Comparison of ENCODE assay signal across 25 mouse cellular contexts in the genomic region with DNA sequence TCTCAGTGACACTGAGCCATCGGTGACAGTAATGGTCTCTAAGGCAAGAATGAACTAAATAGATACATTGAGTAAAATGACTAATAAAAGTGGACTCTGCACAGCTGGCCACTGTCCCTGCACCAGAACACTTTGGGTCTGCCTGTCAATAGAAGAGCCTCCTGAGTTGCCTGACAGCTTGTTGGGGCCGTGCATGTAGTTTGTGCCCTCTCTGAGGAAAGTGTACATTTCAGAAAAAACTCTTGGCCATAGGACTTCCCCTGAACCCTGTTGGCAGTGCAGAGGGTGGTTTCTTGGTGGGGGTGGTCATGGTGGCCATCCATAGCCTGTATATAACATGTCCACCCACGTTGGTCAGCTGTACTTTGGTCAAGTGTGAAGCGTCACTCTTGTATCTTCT. TPM values are rescaled to one million over a fixed set of nuclear protein-coding genes. Genes with fewer than 3 reads are reported as not detected.
A peak's percentile ranks its signal among the peaks of the same experiment; 100 is the strongest.
DNase-seq lines count a peak whose midpoint lies in the region; ATAC-seq and TF ChIP-seq lines count a peak whose summit lies in the region.
"Had no signal": no experiment of that assay in that cellular context is flagged by ENCODE, and none has a peak within 500 bp of the region (broad histone marks: within the 10 kb centered on the region; RNA-seq: fewer than 3 reads in every experiment).

No protein-coding gene starts in this region.

- no peaks in the 10 kb centered on the region for H3K9me3 ChIP-seq in kidney, embryonic 15.5 days (replicated peaks)
- no peaks in the 10 kb centered on the region for H3K9me3 ChIP-seq in kidney, postnatal 0 days (replicated peaks; ENCODE audit: low read length)
- H3K9me3 ChIP-seq: embryonic facial prominence, embryonic 13.5 days; embryonic facial prominence, embryonic 15.5 days; forebrain, embryonic 10.5 days; forebrain, embryonic 12.5 days had no signal

- H3K36me3 ChIP-seq in kidney, adult 2 months (ENCODE audit: control insufficient read depth, insufficient read depth, low read length) = peaks cover 41% of the 10 kb centered on the region
- H3K36me3 ChIP-seq in kidney, embryonic 15.5 days = peaks cover 90% of the 10 kb centered on the region
- H3K36me3 ChIP-seq in kidney, postnatal 0 days (ENCODE audit: insufficient read depth, low read length) = peaks cover 52% of the 10 kb centered on the region; the same call in 1 of the 2 replicates

- H3K27me3 ChIP-seq in kidney, adult 2 months (replicated peaks; ENCODE audit: control insufficient read depth, insufficient read depth, low read length) = no peaks in the 10 kb centered on the region
- H3K27me3 ChIP-seq in kidney, embryonic 15.5 days = no peaks in the 10 kb centered on the region
- H3K27me3 ChIP-seq in kidney, postnatal 0 days (ENCODE audit: insufficient read depth, low read length) = no peaks in the 10 kb centered on the region
- H3K27me3 ChIP-seq: embryonic facial prominence, embryonic 13.5 days; embryonic facial prominence, embryonic 15.5 days; forebrain, embryonic 12.5 days had no signal

- peak overlapping the region; percentile 1; the same call in 1 of the 2 replicates for H3K27ac ChIP-seq in kidney, adult 2 months (ENCODE audit: insufficient read depth, low read depth, low read length)
- peak overlapping the region; percentile 91 for H3K27ac ChIP-seq in kidney, embryonic 15.5 days
- peak overlapping the region; percentile 88; the same call in 1 of the 2 replicates for H3K27ac ChIP-seq in kidney, postnatal 0 days
- H3K27ac ChIP-seq: embryonic facial prominence, embryonic 13.5 days; embryonic facial prominence, embryonic 15.5 days; forebrain, embryonic 10.5 days; forebrain, embryonic 12.5 days had no signal

- no peak overlapping the region for H3K4me3 ChIP-seq in kidney, adult 2 months (ENCODE audit: insufficient read depth, low read depth, low read length)
- no peak overlapping the region for H3K4me3 ChIP-seq in kidney, embryonic 15.5 days (replicated peaks)
- no peak overlapping the region for H3K4me3 ChIP-seq in kidney, postnatal 0 days (replicated peaks; ENCODE audit: low read depth, low read length)
- H3K4me3 ChIP-seq: embryonic facial prominence, embryonic 13.5 days; embryonic facial prominence, embryonic 15.5 days; erythroblast, embryonic 14.5 days; forebrain, embryonic 10.5 days; forebrain, embryonic 12.5 days had no signal

- H3K4me2 ChIP-seq in kidney, embryonic 15.5 days = no peak overlapping the region
- no peak overlapping the region for H3K4me2 ChIP-seq in kidney, postnatal 0 days (ENCODE audit: low read length)
- H3K4me2 ChIP-seq: embryonic facial prominence, embryonic 13.5 days; embryonic facial prominence, embryonic 15.5 days; forebrain, embryonic 12.5 days had no signal

- H3K4me1 ChIP-seq in kidney, adult 2 months (ENCODE audit: control insufficient read depth, insufficient read depth, low read length) = peaks cover 22% of the 10 kb centered on the region; the same call in 1 of the 2 replicates
- H3K4me1 ChIP-seq in kidney, embryonic 15.5 days = peaks cover 9% of the 10 kb centered on the region
- H3K4me1 ChIP-seq in kidney, postnatal 0 days (replicated peaks; ENCODE audit: insufficient read depth, low read length) = peaks cover 7% of the 10 kb centered on the region; the same call in 1 of the 2 replicates
- H3K4me1 ChIP-seq: embryonic facial prominence, embryonic 13.5 days; embryonic facial prominence, embryonic 15.5 days; forebrain, embryonic 10.5 days; forebrain, embryonic 12.5 days had no signal

- TF ChIP-seq CTCF in kidney, adult 2 months (conservative IDR thresholded peaks at IDR 0.05; ENCODE audit: insufficient read depth, insufficient read length, low read depth, low read length) = no peak
- no peak for TF ChIP-seq CTCF in kidney, postnatal 0 days (IDR thresholded peaks at IDR 0.05; ENCODE audit: low read depth)

- DNase-seq in kidney, adult 2 months = no peak
- no peak for DNase-seq in kidney, postnatal 14 days
- DNase-seq in kidney, postnatal 36 days = no peak
- DNase-seq in kidney, postnatal 0 days (ENCODE audit: low spot score) = no peak
- no peak for DNase-seq in kidney, postnatal 4 days
- DNase-seq: adrenal gland, adult 2 months; adrenal gland, postnatal 10 days; adrenal gland, postnatal 25 days; cerebellum, adult 11 months; cerebellum, adult 18-20 months; cerebellum, adult 8-10 months; cerebellum, adult 9-11 months; cerebellum, postnatal 14 days; cerebellum, postnatal 36 days; embryo, embryonic 11 days had no signal

- ATAC-seq in kidney, embryonic 15.5 days (replicated peaks; ENCODE audit: low FRiP score) = no peak
- no peak for ATAC-seq in kidney, postnatal 0 days (replicated peaks; ENCODE audit: low FRiP score, low read depth)
- ATAC-seq: forebrain, embryonic 14.5 days had no signal

- TF ChIP-seq POLR2A in kidney, adult 2 months (IDR thresholded peaks at IDR 0.05; ENCODE audit: low read depth, low read length) = no peak

- no peak overlapping the region for H3K9ac ChIP-seq in kidney, embryonic 15.5 days
- H3K9ac ChIP-seq in kidney, postnatal 0 days (ENCODE audit: low read depth, low read length) = no peak overlapping the region
- H3K9ac ChIP-seq: embryonic facial prominence, embryonic 13.5 days; embryonic facial prominence, embryonic 15.5 days; forebrain, embryonic 12.5 days had no signal

- WGBS in kidney, adult 2 months = 76% methylated on average over 4 of the region's 4 CpGs
- WGBS in kidney, embryonic 15.5 days = 92% methylated on average over 4 of the region's 4 CpGs
- WGBS in kidney, postnatal 0 days = 95% methylated on average over 4 of the region's 4 CpGs

RNA-seq across cellular contexts. Expression of gene E130116L18Rik, which starts 31.5 kb away (rescaled TPM):
- polyA plus RNA-seq in kidney, adult 2 months (2012; rRNA removed) = not detected in 2 replicates
- 1.9 TPM in 1 of 2 replicates, not detected in the other for polyA plus RNA-seq in kidney, embryonic 15.5 days (2015; fragmentation: Nextera tagmentation; extraction: Ambion mirVana)
- polyA plus RNA-seq in kidney, postnatal 0 days (2015; fragmentation: Nextera tagmentation; extraction: Ambion mirVana) = 0.74 and 2.2 TPM in 2 replicates
- polyA plus RNA-seq: adrenal gland, adult 2 months; brain, embryonic 14.5 days; C2C12; embryonic facial prominence, embryonic 11.5 days; embryonic facial prominence, embryonic 13.5 days; embryonic facial prominence, embryonic 15.5 days; erythroblast, embryonic 14.5 days; forebrain, embryonic 10.5 days; forebrain, embryonic 12.5 days; forebrain, embryonic 14.5 days had no signal

RNA-seq across cellular contexts. Expression of gene Galnt11, which starts 32.8 kb away (rescaled TPM):
- 387 and 392 TPM in 2 replicates for polyA plus RNA-seq in kidney, adult 2 months (2012; rRNA removed)
- 69.8 and 71.3 TPM in 2 replicates for polyA plus RNA-seq in kidney, embryonic 15.5 days (2015; fragmentation: Nextera tagmentation; extraction: Ambion mirVana)
- polyA plus RNA-seq in kidney, postnatal 0 days (2015; fragmentation: Nextera tagmentation; extraction: Ambion mirVana) = 212 and 231 TPM in 2 replicates

Comparison
In these comparisons a context has a peak if more than half of its experiments do, and no peak if none do; other contexts are left out.
1. H3K27ac ChIP-seq: peak in every context shown above with its lines; median percentile 91 in kidney, embryonic 15.5 days; 88 in kidney, postnatal 0 days; 1 in kidney, adult 2 months.